Mouse (Mus musculus) cerebellum, adult 2 months (tissue): ENCODE measurements around the gene Elf4. TPM values are rescaled to one million over a fixed set of nuclear protein-coding genes. Genes with fewer than 3 reads are reported as not detected.
"Not testable (repeated sequence)": the region's sequence is repeated elsewhere in the genome, so short reads cannot be mapped to it uniquely, and the experiment has no call there.

Source experiments
- DNase-seq, 2 experiments: peaks; one replicate each; pipeline ENCODE4 v3.0.0; 2021
- H3K27ac ChIP-seq: fragments of 200-500 bp; 2 replicates; pipeline ENCODE4 v1.5.1; 2012; ENCODE audit warnings: low read length, control low read depth, inconsistent platforms; ENCODE audit not compliant: insufficient read depth
- H3K27me3 ChIP-seq: fragments of 200-500 bp; 2 replicates; pipeline ENCODE4 v1.6.1; 2012; ENCODE audit warnings: inconsistent platforms, mild to moderate bottlenecking, low read length, moderate library complexity; ENCODE audit not compliant: control insufficient read depth, insufficient read depth
- H3K4me1 ChIP-seq: fragments of 200-500 bp; 2 replicates; pipeline ENCODE4 v1.6.1; 2011; ENCODE audit warnings: low read length; ENCODE audit not compliant: control insufficient read depth, insufficient read depth
- H3K4me3 ChIP-seq: fragments of 200-500 bp; replicated peaks from 2 replicates; pipeline ENCODE3; 2011; ENCODE audit warnings: mild to moderate bottlenecking, low read depth, low read length, control low read depth; ENCODE audit not compliant: insufficient read depth
- CTCF ChIP-seq: fragments of 200-500 bp; IDR thresholded peaks from 2 replicates; pipeline ENCODE4 v1.5.1; 2011; ENCODE audit warnings: low read depth, mild to moderate bottlenecking, control low read depth, low read length, moderate library complexity, borderline replicate concordance; ENCODE audit not compliant: insufficient read depth
- POLR2A ChIP-seq: fragments of 200-500 bp; IDR thresholded peaks from 2 replicates; pipeline ENCODE4 v1.6.1; 2011; ENCODE audit warnings: low read length, control low read depth, borderline replicate concordance; ENCODE audit not compliant: insufficient read depth
- WGBS: fragments of 180-500 bp; shearing (Covaris S2); methylation state at CpG from one replicate; pipeline ENCODE4 v1.1.7; 2018; 5-methylcytosine and 5-hydroxymethylcytosine counted together
- polyA plus RNA-seq: library from polyadenylated mRNA; depleted of rRNA; stranded (reverse); fragments of >200 nt; gene quantifications from 2 replicates; pipeline ENCODE4 v1.2.3, GENCODE M21; 2012

Elf4 gene
- polyA plus RNA-seq, 1 experiment = 0.38 TPM

GRCm38 (mm10) chrX:48452231-48452890, 10.6 kb downstream of the Elf4 start:
- Histone ChIP-seq H3K27me3 (no peaks in the 10 kb centered on the region; the same call in 1 of the 2 replicates), H3K4me3 (no peak overlapping the region), H3K27ac (no peak overlapping the region), H3K4me1 (no peaks in the 10 kb centered on the region)
- WGBS = 49% methylated on average over 9 of the region's 9 CpGs
- no peak for DNase-seq
- TF ChIP-seq CTCF (no peak), POLR2A (no peak)

DNA sequence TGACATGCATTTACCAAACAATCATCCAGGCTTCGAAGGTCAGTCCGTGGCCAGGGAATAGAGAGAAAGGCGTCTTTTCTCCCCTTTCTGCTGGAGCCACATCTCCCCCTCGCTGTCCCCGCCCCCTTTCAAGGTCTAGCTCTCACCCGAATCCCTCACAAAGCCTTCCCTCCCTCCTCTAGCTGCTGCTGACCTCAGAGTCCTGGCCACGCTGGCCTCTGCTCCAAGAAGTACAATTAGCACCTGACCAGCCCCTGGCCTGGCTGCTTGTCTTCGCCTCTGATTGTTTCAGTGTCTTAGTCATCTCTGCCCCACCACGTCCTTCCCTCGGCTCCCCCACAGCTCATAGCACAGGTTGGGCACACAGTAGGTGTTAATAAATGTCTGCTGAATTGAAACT, 13.3 kb downstream of the Elf4 start:
- Histone ChIP-seq H3K4me1 (no peaks in the 10 kb centered on the region), H3K27ac (no peak overlapping the region), H3K27me3 (no peaks in the 10 kb centered on the region; the same call in 1 of the 2 replicates), H3K4me3 (no peak overlapping the region)
- no peak for DNase-seq
- 31% methylated on average over 10 of the region's 10 CpGs for WGBS
- no peak for TF ChIP-seq CTCF
- no peak for TF ChIP-seq POLR2A

DNA sequence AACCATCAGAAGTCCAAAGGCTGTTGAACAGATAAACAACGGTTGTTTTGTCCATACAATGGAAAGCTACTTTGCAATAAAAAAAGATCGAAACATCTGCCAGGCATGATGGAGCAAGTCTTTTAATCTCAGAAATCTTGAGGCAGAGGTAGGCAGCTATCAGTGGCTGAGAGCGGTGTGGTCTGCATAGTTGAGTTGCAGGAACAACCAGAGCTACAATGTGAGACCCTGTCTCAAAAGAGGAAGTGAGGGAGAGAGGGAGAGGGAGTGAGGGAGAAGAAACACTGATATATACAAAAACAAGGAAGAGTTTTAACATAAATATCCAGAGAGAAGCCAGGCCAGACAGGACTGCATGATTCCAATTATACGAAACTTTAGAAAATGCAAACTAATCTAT, 18.3 kb downstream of the Elf4 start:
- TF ChIP-seq CTCF (no peak), POLR2A (no peak)
- H3K27me3 ChIP-seq = no peaks in the 10 kb centered on the region
- no peak overlapping the region for H3K4me3 ChIP-seq
- no peak overlapping the region for H3K27ac ChIP-seq
- no peak for DNase-seq
- 91% methylated on average over 4 of the region's 4 CpGs for WGBS
- H3K4me1 ChIP-seq = no peaks in the 10 kb centered on the region

GRCm38 (mm10) chrX:48441954-48442353, 21.0 kb downstream of the Elf4 start:
- no peak overlapping the region for H3K27ac ChIP-seq

GRCm38 (mm10) chrX:48441548-48441947, 21.4 kb downstream of the Elf4 start:
- TF ChIP-seq CTCF (no peak), POLR2A (no peak)
- H3K4me3 ChIP-seq = no peak overlapping the region
- WGBS = 82% methylated on average over 6 of the region's 6 CpGs
- no peak overlapping the region for H3K27ac ChIP-seq
- H3K27me3 ChIP-seq = no peaks in the 10 kb centered on the region
- H3K4me1 ChIP-seq = no peaks in the 10 kb centered on the region
- no peak for DNase-seq

More at GRCm38 (mm10) chrX:48441954-48442353, 21.0 kb downstream of the Elf4 start:
- WGBS = 71% methylated on average over 7 of the region's 7 CpGs
- no peak overlapping the region for H3K4me3 ChIP-seq
- H3K27me3 ChIP-seq = no peaks in the 10 kb centered on the region
- H3K4me1 ChIP-seq = no peaks in the 10 kb centered on the region
- TF ChIP-seq POLR2A (no peak), CTCF (no peak)
- DNase-seq = no peak

DNA sequence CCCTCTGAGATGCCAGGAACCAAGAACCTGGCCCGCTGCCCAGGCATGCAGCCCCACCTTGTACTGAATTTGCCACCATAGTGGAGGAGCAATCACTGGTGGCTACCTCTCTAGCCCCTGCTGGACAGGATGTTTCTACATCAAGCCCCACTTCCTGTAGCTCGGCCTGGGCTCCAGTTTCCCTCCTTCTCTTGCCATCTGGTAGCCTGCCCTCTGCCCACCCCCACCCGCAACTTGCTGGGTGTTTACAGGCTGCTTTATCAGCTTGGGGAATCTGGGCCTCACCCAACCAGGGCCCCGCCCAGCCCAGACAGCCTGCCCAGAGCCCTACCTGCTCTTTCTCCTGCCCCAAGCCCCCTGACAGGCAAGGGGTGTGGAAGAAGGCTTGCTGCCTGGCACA, 23.9 kb downstream of the Elf4 start:
- DNase-seq = no peak
- TF ChIP-seq POLR2A (no peak), CTCF (no peak)
- no peaks in the 10 kb centered on the region for H3K4me1 ChIP-seq
- no peaks in the 10 kb centered on the region for H3K27me3 ChIP-seq
- H3K27ac ChIP-seq = no peak overlapping the region
- 51% methylated on average over 4 of the region's 4 CpGs for WGBS
- H3K4me3 ChIP-seq = no peak overlapping the region

DNA sequence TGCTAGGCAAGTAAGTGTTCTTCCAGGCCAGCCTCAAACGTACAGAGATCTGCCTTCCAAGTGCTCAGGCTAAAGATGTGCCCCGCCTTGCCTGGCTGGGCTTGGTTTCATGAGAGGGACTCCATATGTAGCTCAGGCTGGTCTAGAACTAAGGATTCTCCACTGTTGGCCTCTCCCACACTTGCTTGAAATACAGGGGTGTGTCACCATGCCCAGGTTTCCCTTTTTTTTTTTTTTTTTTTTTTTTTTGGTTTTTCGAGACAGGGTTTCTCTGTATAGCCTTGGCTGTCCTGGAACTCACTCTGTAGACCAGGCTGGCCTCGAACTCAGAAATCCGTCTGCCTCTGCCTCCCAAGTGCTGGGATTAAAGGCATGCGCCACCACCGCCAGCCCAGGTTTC, 26.9 kb downstream of the Elf4 start:
- H3K27ac ChIP-seq, DNase-seq, H3K27me3 ChIP-seq, H3K4me1 ChIP-seq, H3K4me3 ChIP-seq: not testable (repeated sequence)
- 92% methylated on average over 6 of the region's 7 CpGs for WGBS

GRCm38 (mm10) chrX:48435477-48435900, 27.4 kb downstream of the Elf4 start:
- TF ChIP-seq POLR2A (no peak), CTCF (no peak)
- 38% methylated on average over 9 of the region's 9 CpGs for WGBS
- H3K4me3 ChIP-seq = no peak overlapping the region
- H3K27ac ChIP-seq = no peak overlapping the region
- no peak for DNase-seq
- no peaks in the 10 kb centered on the region; the same call in 1 of the 2 replicates for H3K4me1 ChIP-seq
- no peaks in the 10 kb centered on the region for H3K27me3 ChIP-seq
